Mouse (Mus musculus): ENCODE data around the gene Ptges2.
A peak's percentile ranks its signal among the peaks of the same experiment; 100 is the strongest.

GRCm38 (mm10) chr2:32395946-32396621 is 388 bp downstream of the Ptges2 start:
- TF ChIP-seq CTCF (IDR thresholded peaks at IDR 0.05; ENCODE audit: low read depth) (peak; percentile 25), EP300 (optimal IDR thresholded peaks at IDR 0.05) (no peak)
